ENCODE assay signal across 8 mouse cellular contexts in the genomic region with DNA sequence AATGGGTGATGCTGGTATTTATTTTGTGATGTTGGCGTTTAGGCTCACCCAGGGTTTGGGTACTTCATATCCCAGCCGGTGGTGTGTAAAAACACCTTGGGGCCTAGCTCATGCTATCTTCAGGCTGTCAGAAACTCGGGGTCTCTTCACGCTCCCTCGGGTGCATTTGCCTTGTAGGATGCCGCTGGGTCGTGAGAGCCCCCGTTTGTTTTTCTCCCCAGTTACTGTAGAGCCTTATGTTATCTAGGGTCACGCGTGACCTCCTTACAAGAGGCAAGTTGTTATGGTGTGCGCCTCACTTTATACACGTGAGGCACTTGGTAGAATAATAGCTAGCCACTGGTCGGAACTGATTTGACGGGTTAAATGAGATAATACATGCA. TPM values are rescaled to one million over a fixed set of nuclear protein-coding genes. Genes with fewer than 3 reads are reported as not detected.
DNase-seq lines count a peak whose midpoint lies in the region; ATAC-seq and TF ChIP-seq lines count a peak whose summit lies in the region.

No protein-coding gene starts in this region.

- H3K27ac ChIP-seq in kidney, embryonic 15.5 days, result 0 out of 2 replicates have a peak overlapping the region, but pooled peaks have one; percentile 25
- H3K27ac ChIP-seq in cortical plate, adult 2 months (ENCODE audit: insufficient read depth, low read length), result no peak overlapping the region
- peak overlapping the region; percentile 36; the same call in 1 of the 2 replicates for H3K27ac ChIP-seq in hindbrain, postnatal 0 days
- peak overlapping the region; percentile 59; the same call in 1 of the 2 replicates for H3K27ac ChIP-seq in midbrain, embryonic 15.5 days

- ATAC-seq in kidney, embryonic 15.5 days (replicated peaks; ENCODE audit: low FRiP score), result peak; percentile 54
- ATAC-seq in hindbrain, postnatal 0 days, result peak; percentile 71
- peak; percentile 46; the same call in 1 of the 2 replicates for ATAC-seq in midbrain, embryonic 15.5 days (replicated peaks)
- no peak for ATAC-seq in granulocyte monocyte progenitor cell, adult 5-6 weeks (replicated peaks; ENCODE audit: poor library complexity, severe bottlenecking)

- H3K9me3 ChIP-seq in kidney, embryonic 15.5 days (replicated peaks), result no peaks in the 10 kb centered on the region
- no peaks in the 10 kb centered on the region for H3K9me3 ChIP-seq in hindbrain, postnatal 0 days (ENCODE audit: low read length)
- no peaks in the 10 kb centered on the region for H3K9me3 ChIP-seq in midbrain, embryonic 15.5 days

- WGBS in kidney, embryonic 15.5 days, result 1% methylated on average over 14 of the region's 14 CpGs
- WGBS in hindbrain, postnatal 0 days, result 2% methylated on average over 14 of the region's 14 CpGs
- 2% methylated on average over 14 of the region's 14 CpGs for whole genome bisulfite sequencing in midbrain, embryonic 15.5 days

- peak overlapping the region; percentile 73 for H3K9ac ChIP-seq in kidney, embryonic 15.5 days
- H3K9ac ChIP-seq in hindbrain, postnatal 0 days (replicated peaks; ENCODE audit: low read length), result peak overlapping the region; percentile 90
- H3K9ac ChIP-seq in midbrain, embryonic 15.5 days, result peak overlapping the region; percentile 62

- H3K4me2 ChIP-seq in kidney, embryonic 15.5 days, result peak overlapping the region; percentile 70
- peak overlapping the region; percentile 86 for H3K4me2 ChIP-seq in hindbrain, postnatal 0 days (ENCODE audit: low read depth, low read length)
- H3K4me2 ChIP-seq in midbrain, embryonic 15.5 days, result peak overlapping the region; percentile 72

- no peak for TF ChIP-seq POLR2A in cortical plate, adult 2 months (IDR thresholded peaks at IDR 0.05; ENCODE audit: extremely low read depth, insufficient read depth, low read length)

- H3K36me3 ChIP-seq in kidney, embryonic 15.5 days, result peaks cover 34% of the 10 kb centered on the region
- H3K36me3 ChIP-seq in hindbrain, postnatal 0 days (ENCODE audit: insufficient read depth, low read length), result peaks cover 29% of the 10 kb centered on the region
- H3K36me3 ChIP-seq in midbrain, embryonic 15.5 days (replicated peaks), result peaks cover 27% of the 10 kb centered on the region

- H3K27me3 ChIP-seq in kidney, embryonic 15.5 days, result no peaks in the 10 kb centered on the region
- no peaks in the 10 kb centered on the region for H3K27me3 ChIP-seq in hindbrain, postnatal 0 days (ENCODE audit: insufficient read depth, low read length)
- H3K27me3 ChIP-seq in midbrain, embryonic 15.5 days (replicated peaks), result no peaks in the 10 kb centered on the region

- peak overlapping the region; percentile 74 for H3K4me3 ChIP-seq in kidney, embryonic 15.5 days (replicated peaks)
- peak overlapping the region; percentile 66 for H3K4me3 ChIP-seq in cortical plate, adult 2 months (ENCODE audit: insufficient read depth, low read length)
- peak overlapping the region; percentile 87 for H3K4me3 ChIP-seq in hindbrain, postnatal 0 days (ENCODE audit: low read length)
- H3K4me3 ChIP-seq in midbrain, embryonic 15.5 days, result peak overlapping the region; percentile 72

- DNase-seq in kidney, postnatal 14 days, result no peak
- peak; percentile 2 for DNase-seq in hindbrain, postnatal 0 days (ENCODE audit: low spot score)
- DNase-seq in retina, embryonic 14.5 days (ENCODE audit: low spot score), result no peak
- DNase-seq in ovary, postnatal 36 days (ENCODE audit: low spot score), result no peak

- H3K4me1 ChIP-seq in kidney, embryonic 15.5 days, result peaks cover 7% of the 10 kb centered on the region
- peaks cover 4% of the 10 kb centered on the region for H3K4me1 ChIP-seq in cortical plate, adult 2 months (ENCODE audit: control insufficient read depth, insufficient read depth, low read length)
- H3K4me1 ChIP-seq in hindbrain, postnatal 0 days (ENCODE audit: insufficient read depth, low read length), result 0 out of 2 replicates have a peak, but pooled peaks cover 7% of the 10 kb centered on the region
- H3K4me1 ChIP-seq in midbrain, embryonic 15.5 days, result peaks cover 8% of the 10 kb centered on the region

- no peak for TF ChIP-seq CTCF in cortical plate, adult 2 months (IDR thresholded peaks at IDR 0.05; ENCODE audit: extremely low read depth, insufficient read depth, low read length)
- TF ChIP-seq CTCF in hindbrain, postnatal 0 days (IDR thresholded peaks at IDR 0.05; ENCODE audit: low read depth), result no peak

RNA-seq across cellular contexts. Expression of a gene that starts 0.3 kb away (rescaled TPM):
- polyA plus RNA-seq in kidney, embryonic 15.5 days (2015; fragmentation: Nextera tagmentation; extraction: Ambion mirVana), result 118 and 120 TPM in 2 replicates
- polyA plus RNA-seq in cortical plate, adult 2 months (2012; rRNA removed), result 66.6 and 70.8 TPM in 2 replicates
- 21.7 and 40.5 TPM in 2 replicates for total RNA-seq in hindbrain, postnatal 0 days (2014; rRNA removed)
- 60.5 TPM in 2 replicates for polyA plus RNA-seq in hindbrain, postnatal 0 days (2015; fragmentation: Nextera tagmentation; extraction: Ambion mirVana)
- 76.2 and 77.9 TPM in 2 replicates for polyA plus RNA-seq in midbrain, embryonic 15.5 days (2015; fragmentation: Nextera tagmentation; extraction: Ambion mirVana)
- 60.2 and 87.6 TPM in 2 replicates for total RNA-seq in granulocyte monocyte progenitor cell, adult 5-6 weeks (2014; fragmentation: Nextera tagmentation)
- 72.0 and 96.9 TPM in 2 replicates for total RNA-seq in granulocyte monocyte progenitor cell, adult 5-6 weeks (2017)

RNA-seq across cellular contexts. Expression of a gene that starts 30.2 kb away (rescaled TPM):
- 3.9 and 4.6 TPM in 2 replicates for polyA plus RNA-seq in kidney, embryonic 15.5 days (2015; fragmentation: Nextera tagmentation; extraction: Ambion mirVana)
- polyA plus RNA-seq in cortical plate, adult 2 months (2012; rRNA removed), result 2.7 and 2.9 TPM in 2 replicates
- 6.3 and 7.0 TPM in 2 replicates for total RNA-seq in hindbrain, postnatal 0 days (2014; rRNA removed)
- polyA plus RNA-seq in hindbrain, postnatal 0 days (2015; fragmentation: Nextera tagmentation; extraction: Ambion mirVana), result 4.2 and 4.8 TPM in 2 replicates
- 3.9 and 4.4 TPM in 2 replicates for polyA plus RNA-seq in midbrain, embryonic 15.5 days (2015; fragmentation: Nextera tagmentation; extraction: Ambion mirVana)
- not detected in 2 replicates for total RNA-seq in granulocyte monocyte progenitor cell, adult 5-6 weeks (2014; fragmentation: Nextera tagmentation)
- not detected in 2 replicates for total RNA-seq in granulocyte monocyte progenitor cell, adult 5-6 weeks (2017)

RNA-seq across cellular contexts. Expression of a gene that starts 53.7 kb away (rescaled TPM):
- 13.8 and 14.0 TPM in 2 replicates for polyA plus RNA-seq in kidney, embryonic 15.5 days (2015; fragmentation: Nextera tagmentation; extraction: Ambion mirVana)
- polyA plus RNA-seq in cortical plate, adult 2 months (2012; rRNA removed), result 0.09 and 0.13 TPM in 2 replicates
- total RNA-seq in hindbrain, postnatal 0 days (2014; rRNA removed), result 0.25 and 0.63 TPM in 2 replicates
- polyA plus RNA-seq in hindbrain, postnatal 0 days (2015; fragmentation: Nextera tagmentation; extraction: Ambion mirVana), result 0.30 and 0.35 TPM in 2 replicates
- polyA plus RNA-seq in midbrain, embryonic 15.5 days (2015; fragmentation: Nextera tagmentation; extraction: Ambion mirVana), result 0.40 and 0.65 TPM in 2 replicates
- total RNA-seq in granulocyte monocyte progenitor cell, adult 5-6 weeks (2014; fragmentation: Nextera tagmentation), result not detected in 2 replicates
- not detected in 2 replicates for total RNA-seq in granulocyte monocyte progenitor cell, adult 5-6 weeks (2017)
